Mouse (Mus musculus) NIH3T3 (cell line): ENCODE results near the gene Errfi1.

Source experiments
- DNase-seq: peaks from one replicate; pipeline ENCODE4 v3.0.0-alpha.2; 2012; ENCODE audit warnings: low read depth

The Errfi1 gene

DNA sequence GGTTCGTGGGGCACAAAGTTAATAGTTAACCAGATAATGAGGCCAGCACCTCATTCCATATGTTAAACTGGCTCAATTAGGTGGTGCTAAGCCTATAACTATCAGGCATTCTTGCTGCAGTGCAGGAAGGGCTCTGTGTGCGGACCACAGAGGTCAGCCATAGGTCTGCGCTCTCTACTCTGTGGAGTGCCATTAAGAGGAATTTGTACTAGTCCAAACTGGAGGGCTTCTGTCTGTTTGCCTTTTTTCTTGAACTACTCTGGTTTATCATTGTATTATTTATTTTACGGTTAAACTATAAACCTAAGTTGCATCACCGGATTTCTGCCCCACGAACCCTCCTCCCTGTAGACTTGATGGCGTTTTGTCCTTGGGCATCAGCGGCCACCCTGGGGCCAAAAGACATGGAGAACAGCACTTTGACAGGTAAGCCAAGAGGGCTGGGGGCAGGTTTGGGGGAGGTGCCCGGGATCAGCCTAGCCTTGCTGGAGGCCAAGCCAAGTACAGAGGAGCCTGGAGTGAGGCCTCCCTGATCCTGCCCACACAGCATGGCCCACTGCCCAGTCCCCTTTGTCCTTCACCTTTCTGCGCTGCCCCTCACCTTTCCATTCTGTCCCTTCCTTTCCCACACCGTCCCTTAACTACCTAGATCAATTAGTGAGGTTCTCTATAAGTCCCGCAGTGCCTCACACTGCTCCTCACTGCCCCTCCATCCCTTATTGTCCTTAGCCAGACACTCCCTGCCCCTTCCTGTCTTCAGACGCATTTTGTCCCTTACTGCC is at the start of gene Errfi1:
Gene Errfi1, plus strand, starts transcription at position 240 of the 782 bp plus-strand sequence.
- no peak for DNase-seq

DNA sequence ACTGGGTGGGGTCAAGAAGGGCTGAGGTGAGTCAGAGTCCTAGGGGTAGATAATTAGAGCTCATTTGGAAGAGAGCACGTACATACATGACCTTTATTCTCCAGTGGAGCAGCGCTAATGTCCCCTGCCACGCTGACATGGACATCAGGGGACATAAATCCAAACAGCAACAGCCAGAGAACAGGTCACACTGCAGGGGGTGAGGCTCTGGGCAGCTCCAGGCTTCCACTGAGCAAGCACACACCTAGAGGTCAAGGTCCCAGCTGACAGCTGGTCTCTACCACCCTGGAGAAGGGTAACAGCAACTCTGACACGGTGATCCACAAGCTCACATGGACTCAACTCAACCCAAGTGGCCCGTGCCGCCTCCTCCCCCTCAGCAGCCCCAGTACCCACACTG is 49.5 kb upstream of the Errfi1 start:
- DNase-seq = no peak

DNA sequence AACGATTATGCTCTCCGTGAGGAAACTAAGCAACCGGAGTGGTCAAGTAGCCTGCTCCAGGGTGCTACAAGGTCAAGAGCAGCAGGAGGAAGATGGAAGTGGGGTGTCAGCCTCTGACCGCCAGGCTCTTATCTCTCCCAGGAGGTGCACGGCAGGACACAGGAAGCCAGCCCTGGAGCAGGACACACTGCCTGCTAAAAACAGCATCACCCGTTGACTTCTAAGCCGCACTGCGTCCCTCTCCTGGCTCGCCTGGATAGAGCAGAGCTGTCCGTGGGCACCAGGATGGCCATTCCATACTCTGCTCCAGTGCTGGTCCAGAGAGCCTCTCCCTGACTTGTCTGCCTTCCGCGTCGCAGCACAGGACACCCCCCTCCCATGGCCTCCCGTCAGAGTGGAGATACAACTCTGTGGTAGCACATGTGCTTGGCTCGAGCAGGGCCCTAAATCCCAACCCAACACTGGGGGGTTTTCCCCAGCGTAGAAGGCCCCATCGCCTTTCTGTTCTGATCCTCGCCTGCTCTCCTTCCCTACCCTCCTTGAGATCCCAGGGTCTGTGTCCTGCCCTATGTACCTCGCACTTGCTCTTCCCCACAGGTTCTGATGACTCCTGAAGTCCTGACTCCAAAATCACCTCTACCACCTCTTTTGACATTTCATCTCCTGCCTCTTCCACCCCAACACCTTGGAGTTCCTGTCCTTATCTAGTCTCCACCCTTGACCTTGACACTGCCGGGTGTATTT is 45.8 kb upstream of the Errfi1 start:
- no peak for DNase-seq

DNA sequence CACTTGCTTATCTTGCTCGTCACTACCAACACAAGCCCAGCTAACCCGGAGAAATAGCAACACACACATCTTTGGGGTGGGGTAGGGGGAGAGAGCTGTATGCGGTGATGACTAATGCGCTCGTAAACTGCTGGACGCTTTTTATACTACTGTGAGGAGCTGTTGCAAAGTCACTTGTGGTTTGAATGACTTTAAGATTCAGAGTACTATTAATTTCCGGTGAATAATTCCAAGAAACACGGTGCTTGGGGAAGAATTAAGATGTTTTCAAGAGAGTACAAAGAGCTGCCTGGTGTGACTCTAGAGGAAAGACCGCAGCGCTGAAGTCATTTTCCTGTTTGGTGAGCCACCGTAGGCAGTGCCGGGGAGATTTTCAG is 45.3 kb upstream of the Errfi1 start:
- peak; percentile 68 for DNase-seq

DNA sequence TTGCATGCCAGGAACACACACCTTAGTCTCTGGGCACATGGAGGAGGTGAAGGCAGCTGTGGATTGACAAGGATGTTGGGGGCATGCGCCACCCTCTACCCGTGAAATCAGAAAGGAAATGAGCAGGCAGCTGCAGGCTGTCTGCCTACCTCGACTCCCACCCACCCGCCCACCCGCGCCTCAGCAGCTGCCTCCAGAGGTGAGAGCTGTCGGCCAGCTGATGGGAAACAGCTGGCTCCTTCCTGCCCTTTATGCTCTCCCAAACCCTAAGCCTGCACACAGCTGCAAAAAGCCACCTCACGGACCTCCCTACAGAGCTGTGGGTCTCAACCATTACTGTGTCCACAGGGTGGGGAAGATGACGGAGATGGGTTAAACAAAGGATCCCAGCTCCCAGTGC is 44.4 kb upstream of the Errfi1 start:
- no peak for DNase-seq

DNA sequence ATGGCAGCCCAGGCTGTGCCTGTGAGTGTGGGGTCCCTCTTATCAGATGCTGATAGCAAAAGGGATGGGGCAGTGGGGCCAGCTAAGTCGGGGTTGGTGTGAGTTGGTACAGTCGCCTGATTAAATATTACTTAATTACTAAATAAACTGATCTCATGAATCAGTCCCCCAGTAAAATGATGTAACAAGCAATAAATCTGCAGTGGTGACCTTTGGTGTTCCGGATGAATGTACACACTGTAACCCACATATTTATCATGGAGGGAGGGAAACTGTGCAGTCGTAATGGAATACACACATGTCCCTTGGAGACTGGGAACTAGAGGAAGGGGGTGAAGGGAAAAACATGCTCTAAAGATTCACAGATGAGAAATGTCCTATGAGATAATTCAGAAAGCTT is 38.6 kb upstream of the Errfi1 start:
- no peak for DNase-seq

DNA sequence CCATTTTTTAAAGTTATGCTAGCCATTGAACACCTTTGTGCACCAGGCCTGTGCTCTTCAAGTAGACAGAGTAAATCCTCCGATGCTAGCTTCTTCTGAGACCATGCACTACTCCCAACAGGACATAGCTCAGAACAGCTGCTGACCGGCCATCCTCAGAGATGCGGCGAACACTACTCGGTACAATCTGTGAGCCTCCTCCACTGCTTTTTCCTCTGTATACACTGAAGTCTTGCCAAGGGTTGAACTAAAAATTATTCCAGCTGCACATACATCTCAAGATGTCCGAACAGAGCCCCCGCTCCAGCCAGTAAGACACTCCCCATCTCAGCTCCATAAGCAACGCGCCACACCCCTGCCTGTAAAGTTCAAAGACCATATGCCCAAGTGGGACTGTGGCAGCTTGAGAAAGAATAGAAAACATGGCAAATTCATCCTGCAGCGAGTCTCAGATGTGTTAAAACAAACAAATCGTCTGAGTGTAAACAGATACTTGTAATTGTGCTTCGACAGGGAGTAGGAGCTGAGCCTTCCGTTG is 37.2 kb upstream of the Errfi1 start:
- no peak for DNase-seq

DNA sequence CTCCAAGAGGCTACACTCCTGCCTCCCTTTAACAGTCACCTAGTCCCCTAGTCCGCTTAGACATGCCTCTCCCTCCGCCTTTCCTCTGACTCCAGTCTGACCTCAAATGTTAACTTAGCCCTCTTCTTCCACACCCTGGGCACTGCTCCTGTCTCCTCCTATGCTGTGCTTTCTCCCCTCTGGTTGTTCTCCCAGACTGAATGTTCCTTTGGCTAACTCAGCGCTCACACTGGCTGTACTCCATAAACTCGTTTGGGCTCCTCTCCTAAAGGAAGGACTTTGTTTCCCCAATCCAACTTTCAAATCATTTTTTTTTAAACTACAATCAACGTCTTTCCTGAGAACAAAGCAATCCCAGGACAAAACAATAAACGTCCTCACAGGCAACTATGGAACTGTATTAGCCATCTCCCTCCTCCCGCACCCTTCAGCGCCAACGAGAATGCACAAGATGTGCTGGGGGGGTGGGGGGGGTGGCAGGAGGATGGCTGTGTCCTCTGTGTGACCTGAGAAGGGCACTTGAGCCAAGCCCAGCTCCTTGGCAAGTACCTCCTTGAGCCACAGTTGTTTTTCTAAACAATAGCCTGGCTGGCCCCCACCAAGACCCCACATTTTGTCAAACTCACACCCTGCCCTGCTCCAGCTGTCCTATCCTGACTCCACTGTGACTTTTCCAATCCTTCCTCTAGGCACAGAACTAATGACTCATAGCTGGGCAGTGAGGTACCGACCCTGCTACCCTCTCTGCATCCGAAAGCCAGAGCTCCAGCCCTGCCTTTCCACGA is 34.4 kb upstream of the Errfi1 start:
- no peak for DNase-seq

DNA sequence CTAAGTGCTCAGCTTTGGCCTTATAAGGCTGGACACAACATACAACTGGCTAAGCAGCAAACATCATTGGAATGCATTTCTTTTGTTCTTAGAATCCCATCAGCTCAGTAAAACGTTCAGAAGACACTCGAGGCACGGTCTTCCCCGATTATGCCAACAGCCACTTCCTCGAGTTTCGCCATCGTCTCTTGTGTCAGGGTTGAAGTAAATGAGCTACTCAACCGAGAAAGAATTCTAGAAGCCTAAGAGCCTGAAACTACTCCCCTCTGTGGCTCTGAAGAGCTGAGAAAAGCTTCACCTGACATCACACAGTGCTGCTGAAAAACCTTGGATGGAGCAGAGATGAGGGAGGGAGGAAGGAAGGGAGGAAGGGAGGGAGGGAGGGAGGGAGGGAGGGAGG is 32.3 kb upstream of the Errfi1 start:
- peak; percentile 20 for DNase-seq

DNA sequence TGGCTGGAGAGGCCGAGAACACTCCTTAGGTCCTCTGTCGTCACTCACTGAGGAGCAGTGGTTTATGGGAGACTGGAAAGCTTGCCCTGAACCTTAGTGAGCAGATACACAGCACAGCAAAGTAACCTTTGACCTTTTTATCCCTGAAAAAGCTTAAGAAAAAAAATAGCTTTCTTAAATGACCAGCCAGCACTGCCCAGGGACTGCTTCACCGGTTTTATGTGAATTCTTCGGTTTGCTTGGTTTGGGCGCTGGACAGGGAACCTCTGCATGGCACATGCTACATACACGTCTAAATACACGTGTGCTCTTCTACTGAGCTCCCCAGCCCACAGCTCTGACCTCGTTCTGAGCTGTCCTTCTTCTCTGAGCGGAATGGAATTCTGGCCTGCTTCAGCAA is 31.1 kb upstream of the Errfi1 start:
- DNase-seq = no peak

DNA sequence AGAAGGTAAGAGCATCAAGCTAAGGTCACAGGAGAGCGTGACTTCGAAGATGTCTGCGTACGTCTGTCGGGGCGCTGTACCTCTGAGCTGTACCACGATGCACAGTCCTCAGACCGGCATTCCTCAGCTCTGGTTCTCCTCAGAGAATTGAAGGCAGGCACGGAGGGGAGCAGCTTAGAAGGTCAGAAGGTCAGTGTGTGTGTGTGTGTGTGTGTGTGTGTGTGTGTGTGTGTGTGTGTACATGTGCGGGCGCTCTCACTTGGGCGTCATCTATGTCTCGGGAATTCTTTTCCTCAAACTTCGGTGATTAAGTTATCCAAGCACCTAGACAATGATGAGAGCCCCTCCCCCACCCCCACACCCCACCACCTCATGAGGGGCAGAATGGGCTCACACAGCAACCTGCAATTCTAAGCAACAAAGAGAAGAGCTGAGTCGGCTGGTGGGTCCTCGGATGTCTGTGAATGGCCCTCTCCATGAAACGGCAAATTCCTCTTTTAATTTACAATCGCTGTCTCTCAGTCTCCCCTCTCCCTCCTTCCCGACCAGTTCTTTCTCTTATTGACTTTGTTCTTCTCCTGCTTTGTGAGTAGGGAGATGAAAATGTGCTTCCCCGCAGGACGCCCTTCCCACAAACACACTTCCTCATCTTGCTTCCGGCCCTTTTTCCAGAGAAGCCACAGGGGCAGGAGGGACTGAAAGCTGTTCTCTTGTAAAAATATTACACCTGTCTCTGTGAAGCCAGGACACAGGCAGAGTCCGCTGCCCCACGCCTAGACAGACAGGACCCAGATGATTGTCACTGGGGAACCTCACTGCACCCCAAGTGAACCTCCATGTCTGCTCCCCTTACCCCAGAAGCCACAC is 29.9 kb upstream of the Errfi1 start:
- no peak for DNase-seq

DNA sequence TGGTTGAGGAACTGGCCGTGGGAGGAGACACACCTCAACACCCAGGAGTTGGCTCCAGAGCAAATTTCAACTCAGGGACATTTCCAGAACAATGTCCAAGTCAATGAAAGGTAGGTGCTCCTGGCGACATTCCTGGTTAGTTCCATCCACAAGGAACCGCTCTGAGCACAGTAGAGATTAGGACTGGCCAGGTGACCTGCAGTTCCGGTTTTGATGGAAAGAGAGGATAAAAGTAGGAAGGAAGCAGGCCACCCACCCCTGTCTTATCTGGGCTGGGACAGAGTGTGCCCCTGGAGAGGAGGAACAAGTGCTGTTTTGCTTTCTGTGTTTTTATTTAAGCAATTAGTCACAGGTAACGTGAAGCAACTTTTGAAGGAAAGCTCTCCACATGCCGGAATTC is 28.8 kb upstream of the Errfi1 start:
- no peak for DNase-seq

DNA sequence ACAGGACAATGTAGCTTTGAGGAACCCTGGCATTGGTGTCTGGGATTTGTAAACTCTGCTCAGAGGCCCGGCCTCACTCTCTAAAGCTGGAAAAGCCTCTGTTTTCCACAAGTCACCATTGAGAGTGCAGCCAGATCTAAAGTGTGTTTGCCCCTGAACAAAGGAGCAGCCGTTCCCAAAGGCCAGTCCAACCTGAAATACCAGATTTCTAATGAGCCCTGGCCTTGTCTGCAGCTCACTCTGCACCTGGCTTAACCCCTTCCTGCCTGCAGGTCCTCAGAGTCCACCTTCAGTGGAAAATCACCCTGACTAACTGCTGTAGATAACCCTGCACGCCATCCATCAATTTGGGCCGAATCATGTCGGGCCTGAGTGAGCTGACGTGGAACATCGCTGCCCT is 28.2 kb upstream of the Errfi1 start:
- no peak for DNase-seq

DNA sequence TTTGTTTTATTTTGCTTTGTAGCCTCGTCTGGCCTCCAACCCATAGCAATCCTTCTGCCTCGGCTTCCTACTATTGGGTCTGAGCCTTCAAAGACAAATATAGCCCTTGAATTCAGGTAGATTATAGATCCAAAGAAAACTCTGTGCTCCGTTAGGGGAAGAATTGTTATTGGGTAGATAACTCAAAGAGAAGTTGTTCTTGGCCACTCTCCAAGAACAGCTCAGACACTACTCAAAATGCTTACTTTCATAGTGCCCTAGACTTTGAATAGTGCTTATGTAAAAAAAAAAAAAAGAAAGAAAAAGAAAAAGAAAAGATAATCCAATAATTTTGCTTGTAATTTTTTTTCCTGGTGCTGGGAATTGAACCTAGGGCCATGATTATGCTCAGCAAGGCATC is 22.4 kb upstream of the Errfi1 start:
- peak; percentile 61 for DNase-seq

DNA sequence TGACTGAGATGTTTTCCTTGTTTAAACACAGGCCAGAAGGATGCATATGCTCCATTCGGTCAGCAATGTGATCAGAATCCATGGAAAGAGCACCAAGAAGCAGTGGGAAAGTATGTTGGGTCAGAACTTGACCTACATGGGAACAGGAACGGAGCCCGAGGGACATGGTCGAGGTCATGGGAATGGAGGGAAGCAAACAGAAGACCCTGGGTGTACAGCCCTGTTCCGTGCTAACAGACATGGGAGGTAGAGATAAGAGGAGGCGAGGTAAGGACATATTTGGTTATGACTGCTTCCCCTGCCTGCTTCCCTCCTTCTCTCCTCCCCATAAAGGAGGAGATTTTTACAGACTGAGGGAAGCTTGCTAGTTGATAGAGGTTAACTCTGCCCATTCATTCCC is 21.8 kb upstream of the Errfi1 start:
- no peak for DNase-seq

DNA sequence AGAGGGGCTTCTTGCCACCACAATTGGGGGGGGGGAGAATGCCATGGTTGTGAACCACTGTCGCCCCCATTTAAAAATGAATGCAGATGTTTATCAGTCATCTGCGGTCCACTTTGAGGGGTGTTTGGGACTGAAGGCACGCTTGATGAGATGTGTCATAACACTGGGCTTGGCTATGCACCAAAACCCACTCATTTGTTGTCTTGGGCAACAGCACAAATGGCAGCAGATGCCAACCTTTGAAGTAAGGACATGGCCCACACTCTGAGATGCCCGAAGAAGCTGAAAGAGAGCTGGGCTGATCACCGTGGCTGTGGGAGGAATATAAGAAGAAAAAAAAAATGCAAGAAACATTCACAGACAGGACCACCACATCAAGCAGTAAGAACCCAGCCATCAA is 18.6 kb upstream of the Errfi1 start:
- no peak for DNase-seq

DNA sequence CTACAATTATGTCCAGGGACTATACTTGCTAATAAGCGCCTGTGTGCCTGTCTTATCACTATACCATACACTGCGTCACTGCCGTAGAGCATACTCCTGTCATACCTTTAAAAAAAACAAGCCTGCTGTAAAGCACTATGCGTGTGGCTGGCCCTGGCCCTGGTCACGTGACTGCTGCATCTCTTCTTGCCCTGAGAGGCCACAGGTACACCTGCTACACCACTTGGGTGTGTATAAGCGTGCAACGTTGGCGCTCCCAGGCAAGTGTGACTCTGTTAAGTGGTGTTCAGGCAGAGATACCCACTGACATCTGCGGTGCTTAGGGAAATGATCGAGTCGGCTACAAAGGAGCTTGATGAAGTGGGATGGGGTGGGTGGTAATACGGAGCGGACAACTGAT is 17.5 kb upstream of the Errfi1 start:
- no peak for DNase-seq

DNA sequence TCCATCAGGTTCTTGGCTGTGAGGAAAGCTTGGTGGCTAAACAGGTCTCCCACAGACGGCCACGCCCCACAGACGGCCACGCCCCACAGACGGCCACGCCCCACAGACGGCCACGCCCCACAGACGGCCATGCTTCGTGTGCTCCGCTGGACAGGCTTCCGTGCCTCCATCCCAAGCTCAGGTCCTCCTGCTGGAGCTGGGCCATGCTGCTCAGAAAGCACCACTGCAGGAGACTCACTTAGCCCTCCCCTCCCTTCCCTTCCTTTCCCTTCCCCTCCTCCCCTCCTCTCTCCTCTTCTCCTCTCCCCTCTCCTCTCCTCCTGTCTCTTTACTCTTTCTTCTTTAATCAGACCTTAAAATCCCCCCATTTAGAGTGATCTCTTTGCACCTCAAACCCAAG is 16.8 kb upstream of the Errfi1 start:
- DNase-seq = peak; percentile 50

DNA sequence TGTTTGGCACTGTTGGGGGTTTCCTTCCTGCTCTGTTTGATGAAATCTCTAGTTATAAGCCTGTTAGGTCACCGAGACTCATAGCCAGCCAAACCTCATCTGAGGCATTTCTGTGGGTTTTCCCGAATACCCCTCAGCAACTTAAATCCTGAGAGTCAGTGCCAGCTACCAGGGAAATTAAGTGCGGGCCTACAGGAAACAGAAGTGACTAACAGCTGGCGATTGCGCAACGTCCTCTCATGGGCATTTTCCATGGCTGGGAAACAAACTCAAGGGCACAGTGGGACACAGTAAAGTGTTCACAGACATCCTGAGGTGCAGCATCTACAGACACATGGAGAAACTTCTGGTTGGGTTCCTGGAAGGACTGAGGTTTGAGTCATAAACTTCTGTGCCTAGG is 16.3 kb upstream of the Errfi1 start:
- DNase-seq = peak; percentile 91

DNA sequence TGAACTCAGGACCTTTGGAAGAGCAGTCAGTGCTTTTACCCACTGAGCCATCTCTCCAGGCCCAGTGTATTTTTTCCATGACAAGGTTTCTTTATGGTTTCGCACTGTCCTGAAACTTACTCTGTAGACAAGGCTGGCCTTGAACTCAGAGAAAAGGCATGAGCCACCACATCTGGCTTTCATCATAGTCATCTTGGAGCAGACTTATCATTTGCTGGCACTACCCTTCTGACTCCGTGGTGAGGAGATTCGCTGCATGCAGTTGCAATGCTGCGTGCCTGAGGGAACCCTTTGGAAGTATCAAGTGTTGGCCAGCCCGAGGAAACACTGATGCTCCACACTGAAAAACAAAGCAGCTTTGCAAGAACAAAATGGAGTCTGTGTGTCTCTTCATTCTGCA is 11.7 kb upstream of the Errfi1 start:
- DNase-seq = peak; percentile 55

DNA sequence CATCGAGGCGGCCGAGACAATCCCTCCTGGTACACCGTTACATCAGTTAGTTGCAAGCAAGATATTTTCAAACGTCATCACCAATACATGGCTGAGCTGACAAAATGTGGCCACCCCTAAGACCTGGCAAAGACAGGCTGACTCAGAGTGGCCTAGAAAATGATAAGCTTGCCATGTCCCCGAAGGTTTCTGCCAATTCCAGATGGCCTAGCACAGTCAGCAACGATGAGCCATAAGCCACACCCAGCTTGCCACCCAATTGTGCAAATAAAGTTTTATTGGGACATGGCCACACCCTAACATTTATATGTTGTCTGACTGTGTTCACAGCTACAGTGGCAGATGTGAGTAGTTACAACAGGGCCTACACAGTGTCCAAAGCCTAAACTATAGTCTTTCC is 10.5 kb upstream of the Errfi1 start:
- peak; percentile 38 for DNase-seq

DNA sequence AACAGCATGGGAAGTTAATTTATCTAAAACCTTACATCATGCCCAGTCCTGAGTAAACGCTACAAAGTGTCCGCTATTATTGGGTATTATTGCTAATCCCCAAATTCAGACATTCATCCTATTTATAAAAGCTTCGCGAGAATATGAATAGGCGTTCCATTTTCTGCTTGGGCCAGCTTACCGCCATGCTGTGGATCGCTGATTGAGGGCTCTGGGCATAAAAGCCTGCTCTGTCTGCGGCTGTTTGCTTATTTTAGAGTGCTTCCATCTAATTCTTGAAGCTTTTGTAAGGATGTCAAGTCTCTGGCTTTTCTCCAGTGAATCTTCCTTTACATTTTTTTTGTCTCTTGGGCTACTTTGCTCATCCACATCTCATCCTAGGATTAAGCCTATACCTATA is 7.4 kb upstream of the Errfi1 start:
- DNase-seq = no peak
